Mouse (Mus musculus): ENCODE measurements around the gene Prr19. TPM values are rescaled to one million over a fixed set of nuclear protein-coding genes. Genes with fewer than 3 reads are reported as not detected.
A peak's percentile ranks its signal among the peaks of the same experiment; 100 is the strongest.

Prr19 gene
- total RNA-seq, 2 experiments from 2014 or later = not detected

- DNase-seq = peak in 1 of 2 experiments; percentile 2
- intact Hi-C loops (cut with DNase I) = loop anchor here (1.0 kb wide), 1 partner anchor 14 kb away; no protein-coding TSS in a partner anchor
Observed at GRCm38 (mm10) chr7:25274571-25274970, 26.6 kb upstream of the Prr19 start.

- peak in 1 of 2 experiments; percentile 5 for DNase-seq
- intact Hi-C loops (cut with DNase I) = loop anchor here (1.0 kb wide), 1 partner anchor 15 kb away; no protein-coding TSS in a partner anchor
Observed at GRCm38 (mm10) chr7:25274996-25275395, 26.2 kb upstream of the Prr19 start.

GRCm38 (mm10) chr7:25275555-25276298 is 25.5 kb upstream of the Prr19 start:
- intact Hi-C loops (cut with DNase I) = no loop called here
- peak in 1 of 2 experiments; percentile 40 for DNase-seq

GRCm38 (mm10) chr7:25277405-25277804 is 23.8 kb upstream of the Prr19 start:
- intact Hi-C loops (cut with DNase I) = loop anchor here (1.0 kb wide), 1 partner anchor 36 kb away; no protein-coding TSS in a partner anchor
- DNase-seq = peak in 1 of 2 experiments; percentile 4

- intact Hi-C loops (cut with DNase I) = loop anchor here (1.0 kb wide), 2 partner anchors 29 to 37 kb away; no protein-coding TSS in a partner anchor
- no peak for DNase-seq
Observed at GRCm38 (mm10) chr7:25277998-25278340, 23.2 kb upstream of the Prr19 start.

GRCm38 (mm10) chr7:25278341-25279075 is 22.7 kb upstream of the Prr19 start:
- DNase-seq = peak; percentile 78 to 79
- intact Hi-C loops (cut with DNase I) = loop anchor here (1.0 kb wide), 1 partner anchor 29 kb away; no protein-coding TSS in a partner anchor

GRCm38 (mm10) chr7:25279076-25279860 is 21.9 kb upstream of the Prr19 start:
- peak; percentile 90 to 93 for DNase-seq
- intact Hi-C loops (cut with DNase I) = no loop called here

GRCm38 (mm10) chr7:25279861-25280791 is 21.1 kb upstream of the Prr19 start:
- intact Hi-C loops (cut with DNase I) = loop anchor here (5.0 kb wide), 1 partner anchor 107 kb away; no protein-coding TSS in a partner anchor

GRCm38 (mm10) chr7:25281166-25281733 is 20.0 kb upstream of the Prr19 start:
- intact Hi-C loops (cut with DNase I) = loop anchor here (5.0 kb wide), 1 partner anchor 106 kb away; no protein-coding TSS in a partner anchor
- DNase-seq = peak in 1 of 2 experiments; percentile 9

More at GRCm38 (mm10) chr7:25279861-25280791, 21.1 kb upstream of the Prr19 start:
- peak; percentile 75 to 83 for DNase-seq

- DNase-seq = peak; percentile 99
- intact Hi-C loops (cut with DNase I) = loop anchor here (2.0 to 5.0 kb wide), 2 partner anchors 35 to 105 kb away; partner anchors contain the start of gene Megf8
Observed at GRCm38 (mm10) chr7:25281734-25282601, 19.2 kb upstream of the Prr19 start.

- DNase-seq = peak in 1 of 2 experiments; percentile 60
- intact Hi-C loops (cut with DNase I) = loop anchor here (2.0 to 5.0 kb wide), 2 partner anchors 34 to 105 kb away; partner anchors contain the start of gene Megf8
Observed at GRCm38 (mm10) chr7:25282731-25283211, 18.4 kb upstream of the Prr19 start.

- DNase-seq = no peak
- intact Hi-C loops (cut with DNase I) = loop anchor here (2.0 to 5.0 kb wide), 2 partner anchors 33 to 104 kb away; partner anchors contain the start of gene Megf8
Observed at GRCm38 (mm10) chr7:25283637-25284036, 17.6 kb upstream of the Prr19 start.

GRCm38 (mm10) chr7:25284171-25284570 is 17.0 kb upstream of the Prr19 start:
- intact Hi-C loops (cut with DNase I) = loop anchor here (5.0 kb wide), 1 partner anchor 103 kb away; no protein-coding TSS in a partner anchor
- DNase-seq = no peak

GRCm38 (mm10) chr7:25284766-25285165 is 16.4 kb upstream of the Prr19 start:
- intact Hi-C loops (cut with DNase I) = loop anchor here (5.0 kb wide), 1 partner anchor 103 kb away; no protein-coding TSS in a partner anchor
- no peak for DNase-seq

- DNase-seq = no peak
- intact Hi-C loops (cut with DNase I) = no loop called here
Observed at GRCm38 (mm10) chr7:25285511-25286238, 15.5 kb upstream of the Prr19 start.

- DNase-seq = no peak
- intact Hi-C loops (cut with DNase I) = no loop called here
Observed at GRCm38 (mm10) chr7:25286989-25287388, 14.2 kb upstream of the Prr19 start.

- intact Hi-C loops (cut with DNase I) = no loop called here
- DNase-seq = no peak
Observed at GRCm38 (mm10) chr7:25288011-25288410, 13.2 kb upstream of the Prr19 start.

Measured in heart, postnatal 14 days (tissue).